Mouse (Mus musculus) midbrain, embryonic 14.5 days (tissue): ENCODE measurements around the gene Mga. TPM values are rescaled to one million over a fixed set of nuclear protein-coding genes. Genes with fewer than 3 reads are reported as not detected.

Experiments
- ATAC-seq: fragments of 200-750 bp; cut with Nextera tagmentation; 2 replicates; pipeline ENCODE4 v1.8.0; 2017; ENCODE audit warnings: moderate number of reproducible peaks, moderate library complexity; ENCODE audit not compliant: low FRiP score, low TSS enrichment
- DNase-seq: peaks from one replicate; pipeline ENCODE4 v3.0.0-alpha.2; 2015
- H3K27ac ChIP-seq: fragments of 300-500 bp; sonication (generic); replicated peaks from 2 replicates; pipeline ENCODE4 v1.5.1; 2014; ENCODE audit warnings: mild to moderate bottlenecking, low read depth, low read length, moderate library complexity
- H3K27me3 ChIP-seq: fragments of 300-500 bp; sonication (generic); 2 replicates; pipeline ENCODE4 v1.6.1; 2014; ENCODE audit warnings: low read length, control low read depth, mixed read lengths; ENCODE audit not compliant: control insufficient read depth, insufficient read depth
- H3K36me3 ChIP-seq: fragments of 300-500 bp; sonication (generic); 2 replicates; pipeline ENCODE4 v1.6.1; 2014; ENCODE audit warnings: low read length, control low read depth; ENCODE audit not compliant: control insufficient read depth, insufficient read depth
- H3K4me1 ChIP-seq: fragments of 300-500 bp; sonication (generic); 2 replicates; pipeline ENCODE4 v1.6.1; 2014; ENCODE audit warnings: mild to moderate bottlenecking, antibody characterized with exemption, low read length, control low read depth; ENCODE audit not compliant: control insufficient read depth, insufficient read depth
- H3K4me2 ChIP-seq: fragments of 300-500 bp; sonication (generic); 2 replicates; pipeline ENCODE4 v1.6.1; 2014; ENCODE audit warnings: mild to moderate bottlenecking, low read length, moderate library complexity
- H3K4me3 ChIP-seq: fragments of 300-500 bp; sonication (generic); replicated peaks from 2 replicates; pipeline ENCODE4 v1.5.1; 2014; ENCODE audit warnings: low read depth, low read length
- H3K9ac ChIP-seq: fragments of 300-500 bp; sonication (generic); replicated peaks from 2 replicates; pipeline ENCODE4 v1.6.1; 2014; ENCODE audit warnings: mild to moderate bottlenecking, low read length, moderate library complexity
- H3K9me3 ChIP-seq: fragments of 300-500 bp; sonication (generic); 2 replicates; pipeline ENCODE4 v1.6.1; 2016; ENCODE audit warnings: low read length, control low read depth, mixed read lengths; ENCODE audit not compliant: control insufficient read depth
- WGBS: fragments of 180-500 bp; shearing (Covaris S2); extraction: QIAGEN DNeasy Blood & Tissue Kit; methylation state at CpG from one replicate; pipeline ENCODE4 v1.1.7; 2014; 5-methylcytosine and 5-hydroxymethylcytosine counted together
- polyA plus RNA-seq: library from polyadenylated mRNA; unstranded; fragments of >200 nt; fragmentation: Nextera tagmentation; extraction: Ambion mirVana; gene quantifications from 2 replicates; pipeline ENCODE4 v1.2.1, GENCODE M21; 2014

Gene Mga
- polyA plus RNA-seq, 1 experiment from 2014 or later = 42.8 TPM

GRCm38 (mm10) chr2:119887201-119887600, 9.8 kb upstream of the Mga start:
- ATAC-seq (no peak), DNase-seq (no peak)
- H3K9ac ChIP-seq = no peak overlapping the region
- H3K4me3 ChIP-seq = no peak overlapping the region
- H3K9me3 ChIP-seq = no peaks in the 10 kb centered on the region
- no peaks in the 10 kb centered on the region for H3K4me1 ChIP-seq
- 90% methylated on average over 3 of the region's 3 CpGs for WGBS
- no peaks in the 10 kb centered on the region for H3K27me3 ChIP-seq
- no peak overlapping the region for H3K27ac ChIP-seq
- no peaks in the 10 kb centered on the region for H3K36me3 ChIP-seq
- H3K4me2 ChIP-seq = no peak overlapping the region

DNA sequence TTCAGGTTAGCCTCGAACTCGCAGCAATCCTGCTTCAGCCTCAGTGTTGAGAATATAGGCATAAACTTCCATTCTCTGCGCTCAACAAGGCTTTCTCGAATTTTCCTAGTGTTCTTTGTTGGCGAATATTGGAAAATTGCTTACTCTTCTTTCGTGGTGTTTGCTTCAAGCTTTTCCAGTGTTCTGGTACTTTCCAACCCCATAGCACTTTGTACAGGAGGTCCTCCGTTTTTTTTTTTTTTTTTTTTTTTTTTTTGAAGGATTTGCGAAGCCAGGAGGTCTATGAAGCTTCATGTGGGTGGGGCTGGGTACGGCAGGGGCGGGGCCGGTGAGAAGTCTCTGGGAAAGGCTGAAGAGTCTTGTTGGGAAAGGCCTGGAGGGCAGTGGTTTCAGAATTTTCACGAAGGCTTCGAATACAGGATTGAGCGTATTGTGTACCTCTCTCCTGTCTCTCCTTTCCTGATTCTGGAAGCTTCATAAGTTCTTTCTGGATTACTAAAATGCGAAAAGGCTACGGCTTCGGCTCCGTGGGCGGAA, 407 bp upstream of the Mga start:
- WGBS = 17% methylated on average over 19 of the region's 19 CpGs
- Histone ChIP-seq H3K9ac (peak overlapping the region; percentile 57), H3K27me3 (no peaks in the 10 kb centered on the region), H3K9me3 (no peaks in the 10 kb centered on the region), H3K4me3 (peak overlapping the region; percentile 61), H3K36me3 (no peaks in the 10 kb centered on the region), H3K4me1 (peaks cover 14% of the 10 kb centered on the region), H3K27ac (peak overlapping the region; percentile 87), H3K4me2 (peak overlapping the region; percentile 98)
- peak; percentile 67 for ATAC-seq
- peak; percentile 17 for DNase-seq

- Histone ChIP-seq H3K27me3 (no peaks in the 10 kb centered on the region), H3K4me3 (peak overlapping the region; percentile 61), H3K9ac (peak overlapping the region; percentile 57; the same call in 1 of the 2 replicates), H3K4me1 (peaks cover 14% of the 10 kb centered on the region), H3K9me3 (no peaks in the 10 kb centered on the region), H3K27ac (no peak overlapping the region), H3K4me2 (peak overlapping the region; percentile 98), H3K36me3 (peaks cover 4% of the 10 kb centered on the region)
- DNase-seq (peak; percentile 62), ATAC-seq (no peak)
- WGBS = 5% methylated on average over 19 of the region's 19 CpGs
These were observed 1.1 kb downstream of the Mga start for GRCm38 (mm10) chr2:119898141-119898594.

DNA sequence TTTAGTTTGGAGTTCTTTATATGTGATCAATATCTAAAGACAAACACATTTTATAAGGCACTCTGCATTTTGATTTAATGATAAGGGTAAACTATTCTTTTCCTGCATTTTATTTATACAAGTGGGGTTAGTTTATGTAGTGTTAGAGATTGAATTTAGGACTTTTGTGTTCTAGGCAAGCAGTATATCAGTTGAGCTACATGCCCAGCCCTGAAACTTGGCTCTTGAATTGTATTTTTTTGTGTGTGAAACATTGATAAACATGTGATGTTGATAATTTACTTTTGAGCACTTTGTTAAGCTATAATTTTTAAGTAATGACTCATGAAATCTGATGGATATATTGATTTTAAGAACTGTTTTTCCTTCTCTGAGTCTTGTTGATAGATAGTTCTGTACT, 19.0 kb downstream of the Mga start:
- Histone ChIP-seq H3K9ac (no peak overlapping the region), H3K27me3 (no peaks in the 10 kb centered on the region), H3K36me3 (peaks cover 6% of the 10 kb centered on the region; the same call in 1 of the 2 replicates), H3K9me3 (no peaks in the 10 kb centered on the region), H3K4me2 (no peak overlapping the region), H3K4me3 (no peak overlapping the region), H3K4me1 (no peaks in the 10 kb centered on the region), H3K27ac (no peak overlapping the region)
- DNase-seq = no peak
- no peak for ATAC-seq

DNA sequence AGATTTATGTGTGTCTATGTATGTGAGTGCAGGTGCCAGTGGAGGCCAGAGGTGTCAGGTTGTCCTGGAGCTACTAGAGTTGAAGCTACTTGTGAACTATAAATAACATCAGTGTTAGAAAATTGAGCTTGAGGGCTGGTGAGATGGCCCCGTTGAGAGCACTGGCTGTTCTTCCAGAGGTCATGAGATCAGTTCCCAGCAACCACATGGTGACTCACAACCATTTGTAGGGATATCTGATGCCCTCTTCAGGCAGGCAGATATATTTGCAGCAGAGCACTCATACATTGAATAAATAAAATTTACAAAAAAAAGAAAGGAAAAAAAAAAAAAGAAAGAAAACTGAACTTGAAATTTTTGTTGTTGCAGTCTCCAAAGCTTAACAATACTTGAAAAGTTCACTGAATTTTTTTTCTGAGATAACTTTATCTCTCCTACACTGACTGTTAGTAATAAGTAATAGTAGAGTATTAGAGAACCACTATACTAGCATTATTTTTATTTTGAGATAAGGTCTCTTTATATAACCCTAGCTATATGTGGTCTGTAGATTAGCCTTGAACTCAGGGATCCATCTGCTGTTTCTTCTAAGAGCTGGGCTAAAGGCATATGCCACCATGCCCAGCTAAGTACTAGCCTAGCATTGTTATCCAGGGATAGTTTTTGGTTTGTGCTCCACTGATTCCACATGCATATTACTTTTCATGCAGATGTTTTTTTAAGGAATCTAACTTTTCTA, 20.8 kb downstream of the Mga start:
- H3K4me3 ChIP-seq = no peak overlapping the region
- H3K4me2 ChIP-seq = no peak overlapping the region
- ATAC-seq (no peak), DNase-seq (no peak)
- no peaks in the 10 kb centered on the region for H3K9me3 ChIP-seq
- peaks cover 15% of the 10 kb centered on the region for H3K36me3 ChIP-seq
- no peaks in the 10 kb centered on the region for H3K4me1 ChIP-seq
- 95% methylated on average over 1 of the region's 1 CpGs for WGBS
- no peak overlapping the region for H3K27ac ChIP-seq
- no peaks in the 10 kb centered on the region for H3K27me3 ChIP-seq
- H3K9ac ChIP-seq = no peak overlapping the region

DNA sequence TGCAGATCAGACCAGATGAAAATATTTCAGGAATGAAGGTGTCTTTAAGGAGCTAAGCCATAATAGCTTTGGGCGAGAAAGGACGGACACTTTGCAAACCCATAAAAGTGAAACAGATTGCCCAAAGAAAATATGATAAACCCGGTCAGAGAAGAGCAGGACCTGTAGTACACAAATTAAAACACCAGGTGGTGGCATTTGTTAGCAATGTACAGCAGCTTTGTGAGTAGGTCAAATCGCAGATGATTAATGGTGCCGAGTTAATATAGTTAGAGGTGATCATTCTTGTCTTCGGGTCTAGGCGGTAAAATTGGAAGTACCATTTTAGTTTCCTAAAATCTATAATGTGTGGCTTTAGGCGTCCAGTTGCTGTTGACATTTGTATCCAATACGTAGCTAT, 73.5 kb downstream of the Mga start:
- H3K9ac ChIP-seq = no peak overlapping the region
- DNase-seq (peak; percentile 79), ATAC-seq (no peak)
- H3K36me3 ChIP-seq = peaks cover 12% of the 10 kb centered on the region
- no peaks in the 10 kb centered on the region for H3K9me3 ChIP-seq
- H3K4me2 ChIP-seq = no peak overlapping the region
- peaks cover 20% of the 10 kb centered on the region for H3K4me1 ChIP-seq
- no peak overlapping the region for H3K27ac ChIP-seq
- 53% methylated on average over 9 of the region's 9 CpGs for WGBS
- no peak overlapping the region for H3K4me3 ChIP-seq
- H3K27me3 ChIP-seq = no peaks in the 10 kb centered on the region

DNA sequence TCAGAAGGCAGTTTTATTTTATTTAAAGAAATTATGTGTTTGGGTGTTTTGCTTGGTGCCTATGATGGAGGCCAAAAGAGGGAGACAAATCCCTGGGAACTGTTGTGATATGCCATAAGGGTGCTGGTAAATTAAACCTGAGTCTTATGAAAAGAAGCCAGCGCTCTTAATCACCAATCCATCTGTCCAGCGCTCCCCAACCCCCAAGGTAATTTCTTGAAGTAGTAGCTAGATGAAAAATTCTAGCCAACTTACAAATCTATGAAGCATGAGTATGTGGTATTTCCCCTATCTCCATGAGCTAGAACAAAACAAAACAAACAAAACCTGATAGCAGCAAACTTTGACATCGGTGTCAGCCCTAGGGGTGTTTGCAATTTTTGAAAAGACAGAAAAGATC, 74.3 kb downstream of the Mga start:
- H3K9me3 ChIP-seq = no peaks in the 10 kb centered on the region
- no peaks in the 10 kb centered on the region for H3K27me3 ChIP-seq
- H3K27ac ChIP-seq = 0 out of 2 replicates have a peak overlapping the region, but pooled peaks have one; percentile 8
- DNase-seq = no peak
- ATAC-seq = no peak
- WGBS = 85% methylated on average over 3 of the region's 3 CpGs
- H3K4me1 ChIP-seq = peaks cover 20% of the 10 kb centered on the region
- peak overlapping the region; percentile 61 for H3K4me2 ChIP-seq
- H3K9ac ChIP-seq = no peak overlapping the region
- H3K36me3 ChIP-seq = peaks cover 5% of the 10 kb centered on the region
- H3K4me3 ChIP-seq = no peak overlapping the region

GRCm38 (mm10) chr2:119971837-119972536, 75.0 kb downstream of the Mga start:
- ATAC-seq (peak; percentile 99), DNase-seq (peak; percentile 98)
- H3K4me2 ChIP-seq = peak overlapping the region; percentile 61
- WGBS = 2% methylated on average over 32 of the region's 32 CpGs
- peaks cover 20% of the 10 kb centered on the region for H3K4me1 ChIP-seq
- no peaks in the 10 kb centered on the region for H3K27me3 ChIP-seq
- H3K9me3 ChIP-seq = no peaks in the 10 kb centered on the region
- H3K4me3 ChIP-seq = peak overlapping the region; percentile 81
- H3K9ac ChIP-seq = peak overlapping the region; percentile 84
- no peaks in the 10 kb centered on the region for H3K36me3 ChIP-seq
- peak overlapping the region; percentile 81 for H3K27ac ChIP-seq
